9 mouse cellular contexts compared by ENCODE assay signal in genomic region chr13:15714726-15715437, GRCm38 (mm10).
A peak's percentile ranks its signal among the peaks of the same experiment; 100 is the strongest.
DNase-seq lines count a peak whose midpoint lies in the region; ATAC-seq lines count a peak whose summit lies in the region.
"Had no signal": no experiment of that assay in that cellular context is flagged by ENCODE, and none has a peak within 500 bp of the region (broad histone marks: within the 10 kb centered on the region; RNA-seq: fewer than 3 reads in every experiment).

No protein-coding gene starts in this region.

- intact Hi-C loops in left cerebral cortex, postnatal 10 days (cut with DNase I), result no loop called here

- ATAC-seq in forebrain, embryonic 11.5 days (replicated peaks; ENCODE audit: low FRiP score), result peak; percentile 85
- ATAC-seq in intestine, embryonic 14.5 days (replicated peaks; ENCODE audit: low FRiP score, low TSS enrichment, low read depth), result peak; percentile 58; the same call in 1 of the 2 replicates
- ATAC-seq in midbrain, embryonic 14.5 days (ENCODE audit: low FRiP score, low TSS enrichment), result peak; percentile 74
- ATAC-seq in inflammation-experienced regulatory T-cells, adult 6 months, result no peak

- H3K27ac ChIP-seq in forebrain, embryonic 11.5 days (ENCODE audit: low read depth, low read length), result peak overlapping the region; percentile 54; the same call in 1 of the 2 replicates
- no peak overlapping the region for H3K27ac ChIP-seq in intestine, embryonic 14.5 days (ENCODE audit: low read depth)
- no peak overlapping the region; the same call in 1 of the 2 replicates for H3K27ac ChIP-seq in midbrain, embryonic 14.5 days (replicated peaks; ENCODE audit: low read depth, low read length)
- H3K27ac ChIP-seq: heart, embryonic 15.5 days had no signal

- no peaks in the 10 kb centered on the region for H3K27me3 ChIP-seq in forebrain, embryonic 11.5 days (ENCODE audit: control insufficient read depth, insufficient read depth, low read length)
- H3K27me3 ChIP-seq in intestine, embryonic 14.5 days (replicated peaks; ENCODE audit: control insufficient read depth, insufficient read depth, low read length), result no peaks in the 10 kb centered on the region
- H3K27me3 ChIP-seq in midbrain, embryonic 14.5 days (ENCODE audit: control insufficient read depth, insufficient read depth, low read length), result no peaks in the 10 kb centered on the region
- H3K27me3 ChIP-seq: heart, embryonic 15.5 days had no signal

- H3K36me3 ChIP-seq in forebrain, embryonic 11.5 days (ENCODE audit: control insufficient read depth, insufficient read depth, low read length), result no peaks in the 10 kb centered on the region
- peaks cover 26% of the 10 kb centered on the region for H3K36me3 ChIP-seq in intestine, embryonic 14.5 days (ENCODE audit: control insufficient read depth, insufficient read depth, low read length)
- H3K36me3 ChIP-seq in midbrain, embryonic 14.5 days (ENCODE audit: control insufficient read depth, insufficient read depth, low read length), result no peaks in the 10 kb centered on the region
- H3K36me3 ChIP-seq: heart, embryonic 15.5 days had no signal

- 17% methylated on average over 8 of the region's 8 CpGs for WGBS in forebrain, embryonic 11.5 days
- WGBS in intestine, embryonic 14.5 days, result 44% methylated on average over 8 of the region's 8 CpGs
- 8% methylated on average over 8 of the region's 8 CpGs for WGBS in midbrain, embryonic 14.5 days

- H3K4me3 ChIP-seq in forebrain, embryonic 11.5 days (ENCODE audit: low read depth, low read length), result no peak overlapping the region
- H3K4me3 ChIP-seq in intestine, embryonic 14.5 days (ENCODE audit: low read depth, low read length), result no peak overlapping the region
- H3K4me3 ChIP-seq in midbrain, embryonic 14.5 days (replicated peaks; ENCODE audit: low read depth, low read length), result no peak overlapping the region
- H3K4me3 ChIP-seq: heart, embryonic 15.5 days had no signal

- no peak overlapping the region for H3K4me2 ChIP-seq in forebrain, embryonic 11.5 days (ENCODE audit: low read depth, low read length, severe bottlenecking)
- H3K4me2 ChIP-seq in intestine, embryonic 14.5 days (ENCODE audit: low read length), result no peak overlapping the region
- no peak overlapping the region for H3K4me2 ChIP-seq in midbrain, embryonic 14.5 days (ENCODE audit: low read length)
- H3K4me2 ChIP-seq: heart, embryonic 15.5 days had no signal

- peaks cover 6% of the 10 kb centered on the region for H3K4me1 ChIP-seq in forebrain, embryonic 11.5 days (replicated peaks; ENCODE audit: control insufficient read depth, insufficient read depth, low read length)
- no peaks in the 10 kb centered on the region for H3K4me1 ChIP-seq in intestine, embryonic 14.5 days (replicated peaks; ENCODE audit: control insufficient read depth, insufficient read depth, low read length)
- H3K4me1 ChIP-seq in midbrain, embryonic 14.5 days (ENCODE audit: control insufficient read depth, insufficient read depth, low read length), result peaks cover 3% of the 10 kb centered on the region; the same call in 1 of the 2 replicates
- H3K4me1 ChIP-seq: heart, embryonic 15.5 days had no signal

- DNase-seq in cerebellum, postnatal 10 days, result peak; percentile 64 to 66
- no peak for DNase-seq in cerebellum, postnatal 36 days
- peak; percentile 75 for DNase-seq in NIH3T3 (ENCODE audit: low read depth)
- peak; percentile 64 for DNase-seq in forebrain, embryonic 11.5 days (ENCODE audit: low spot score)
- peak; percentile 62 for DNase-seq in intestine, embryonic 14.5 days (ENCODE audit: low spot score)
- DNase-seq in left cerebral cortex, postnatal 10 days (ENCODE audit: extremely low spot score in 1 of 2, low spot score in 2 of 2), result peak; percentile 27 to 45
- DNase-seq in midbrain, embryonic 14.5 days, result peak; percentile 85

- H3K9me3 ChIP-seq in forebrain, embryonic 11.5 days (ENCODE audit: control insufficient read depth, low read length), result no peaks in the 10 kb centered on the region
- no peaks in the 10 kb centered on the region for H3K9me3 ChIP-seq in intestine, embryonic 14.5 days (ENCODE audit: control insufficient read depth, low read length)
- H3K9me3 ChIP-seq in midbrain, embryonic 14.5 days (ENCODE audit: control insufficient read depth, low read length), result no peaks in the 10 kb centered on the region
- H3K9me3 ChIP-seq: heart, embryonic 15.5 days had no signal

- H3K9ac ChIP-seq in forebrain, embryonic 11.5 days (ENCODE audit: low read length), result no peak overlapping the region
- no peak overlapping the region for H3K9ac ChIP-seq in intestine, embryonic 14.5 days (ENCODE audit: low read length)
- no peak overlapping the region for H3K9ac ChIP-seq in midbrain, embryonic 14.5 days (replicated peaks; ENCODE audit: low read length)
- H3K9ac ChIP-seq: heart, embryonic 15.5 days had no signal

Comparison
In these comparisons a context has a peak if more than half of its experiments do, and no peak if none do; other contexts are left out.
1. DNase-seq: peak in cerebellum, postnatal 10 days (2 of 2), NIH3T3 (single experiment), forebrain, embryonic 11.5 days (single experiment), intestine, embryonic 14.5 days (single experiment), left cerebral cortex, postnatal 10 days (2 of 2) and midbrain, embryonic 14.5 days (single experiment); none in cerebellum, postnatal 36 days (0 of 2).